Mouse (Mus musculus): ENCODE measurements around the gene Polr2j. TPM values are rescaled to one million over a fixed set of nuclear protein-coding genes. Genes with fewer than 3 reads are reported as not detected.

Gene Polr2j
- polyA plus RNA-seq, 1 experiment from 2014 or later = 233 TPM

DNA sequence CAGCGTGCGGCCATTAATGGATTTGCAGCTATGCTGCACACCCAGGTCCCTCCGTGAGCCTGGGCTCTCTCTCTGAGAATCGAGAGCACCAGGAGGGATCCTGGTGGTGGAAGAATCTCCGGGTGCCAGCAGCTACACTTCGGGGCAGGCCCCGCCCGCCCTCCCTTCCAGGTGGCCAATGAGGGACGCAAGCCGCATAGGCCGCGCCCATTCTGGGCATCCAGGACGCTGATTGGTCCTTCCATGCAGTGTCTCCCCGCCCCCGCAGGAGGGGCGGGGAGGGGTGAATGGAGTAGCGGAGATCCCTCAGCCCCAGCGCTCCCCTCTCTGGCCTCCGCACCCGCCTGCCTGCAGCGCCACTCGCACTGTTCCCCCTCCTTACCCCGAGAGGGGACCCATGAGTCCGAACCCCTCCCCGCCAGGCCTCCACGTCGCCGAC lies 32.7 kb upstream of the Polr2j start, which contains the start of gene Rasa4:
TSS of gene Rasa4 (plus strand) at position 248 of the 439 bp plus-strand sequence.
- peak within 1 kb of the TSS; percentile 57 for H3K9ac ChIP-seq (replicated peaks; ENCODE audit: low read length)
- no peaks in the 10 kb centered on the region for H3K9me3 ChIP-seq (ENCODE audit: control insufficient read depth, low read length)
- 0 out of 2 replicates have a peak within 1 kb of the TSS, but pooled peaks have one; percentile 20 for H3K27ac ChIP-seq (replicated peaks; ENCODE audit: low read depth, low read length)
- no peaks in the 10 kb centered on the region for H3K27me3 ChIP-seq (ENCODE audit: control insufficient read depth, insufficient read depth, low read length)
- ATAC-seq (ENCODE audit: low FRiP score, low TSS enrichment) (peak; percentile 93), DNase-seq (peak; percentile 98)
- H3K4me1 ChIP-seq (ENCODE audit: control insufficient read depth, insufficient read depth, low read length) = peaks cover 21% of the 10 kb centered on the region
- H3K4me2 ChIP-seq (ENCODE audit: low read length) = peak within 1 kb of the TSS; percentile 90
- H3K4me3 ChIP-seq (replicated peaks; ENCODE audit: low read depth, low read length) = peak within 1 kb of the TSS; percentile 62
- H3K36me3 ChIP-seq (ENCODE audit: control insufficient read depth, insufficient read depth, low read length) = no peaks in the 10 kb centered on the region
- WGBS = under 1% methylated on average over 27 of the region's 28 CpGs

- Histone ChIP-seq H3K4me3 (replicated peaks; ENCODE audit: low read depth, low read length) (peak overlapping the region; percentile 62), H3K36me3 (ENCODE audit: control insufficient read depth, insufficient read depth, low read length) (no peaks in the 10 kb centered on the region), H3K27ac (replicated peaks; ENCODE audit: low read depth, low read length) (0 out of 2 replicates have a peak overlapping the region, but pooled peaks have one; percentile 20), H3K4me1 (ENCODE audit: control insufficient read depth, insufficient read depth, low read length) (peaks cover 21% of the 10 kb centered on the region), H3K9me3 (ENCODE audit: control insufficient read depth, low read length) (no peaks in the 10 kb centered on the region), H3K4me2 (ENCODE audit: low read length) (peak overlapping the region; percentile 90), H3K27me3 (ENCODE audit: control insufficient read depth, insufficient read depth, low read length) (no peaks in the 10 kb centered on the region), H3K9ac (replicated peaks; ENCODE audit: low read length) (peak overlapping the region; percentile 57)
- under 1% methylated on average over 23 of the region's 23 CpGs for WGBS
- DNase-seq (no peak), ATAC-seq (ENCODE audit: low FRiP score, low TSS enrichment) (peak; percentile 36)
These were observed 32.1 kb upstream of the Polr2j start for GRCm38 (mm10) chr5:136084144-136084881.

DNA sequence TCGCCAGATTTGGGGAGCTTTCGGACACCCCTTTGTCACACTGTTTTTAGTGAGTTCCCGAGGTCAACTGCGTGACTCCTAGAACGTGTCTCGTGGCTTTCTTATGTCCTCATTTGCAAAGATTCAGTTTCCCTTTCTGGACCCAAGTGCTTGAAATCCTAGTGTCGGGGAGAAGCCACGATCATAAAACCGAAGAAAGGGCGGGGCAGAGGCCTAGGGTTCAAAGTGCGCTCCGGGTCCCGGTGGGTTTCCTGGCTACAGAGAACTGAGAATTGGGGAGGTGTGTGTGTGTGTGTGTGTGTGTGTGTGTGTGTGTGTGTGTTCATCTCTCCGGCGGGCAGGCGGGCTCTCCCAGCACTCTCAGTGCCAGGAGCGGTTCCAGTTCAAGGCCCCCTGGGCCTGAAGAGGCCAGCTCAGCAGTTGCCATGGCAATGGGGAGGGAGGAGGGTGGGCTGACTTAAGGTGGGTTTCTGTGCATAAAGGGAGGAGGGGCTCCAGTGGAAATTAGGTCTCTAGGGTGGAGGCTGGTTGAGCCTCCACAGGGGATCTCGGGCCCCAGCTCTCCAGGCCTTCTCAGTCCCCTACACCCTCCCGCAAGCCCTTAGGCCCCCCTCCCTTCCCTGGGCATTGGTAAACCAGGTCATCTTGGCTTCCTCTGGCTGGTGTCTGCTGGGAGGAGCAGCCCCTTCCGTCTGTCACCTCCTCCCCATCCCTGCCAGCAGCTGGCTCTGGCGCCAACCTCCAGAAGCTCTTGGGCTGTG lies 31.4 kb upstream of the Polr2j start:
- ATAC-seq (ENCODE audit: low FRiP score, low TSS enrichment) = peak; percentile 60; the same call in 1 of the 2 replicates
- H3K27ac ChIP-seq (replicated peaks; ENCODE audit: low read depth, low read length) = peak overlapping the region; percentile 70
- WGBS = 3% methylated on average over 21 of the region's 21 CpGs

DNA sequence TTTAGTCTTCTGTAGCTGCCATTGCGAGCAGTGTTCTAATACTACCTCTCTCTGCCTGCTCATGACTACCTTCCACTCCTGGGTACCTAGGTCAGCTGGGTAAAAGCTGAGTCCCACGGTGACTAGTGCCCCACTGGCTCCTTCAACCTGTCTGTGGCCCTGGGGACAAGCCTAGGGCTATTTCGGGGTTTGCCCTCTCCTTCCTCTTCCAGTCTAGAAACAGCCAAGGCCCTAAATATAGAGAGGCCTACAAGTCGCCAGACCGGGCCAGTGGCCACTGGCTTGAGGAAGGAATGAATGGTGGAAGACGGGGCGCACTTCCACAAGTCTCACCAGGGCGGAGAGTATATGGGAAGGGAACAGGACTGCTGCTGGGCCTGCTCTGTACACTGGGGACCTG lies 30.1 kb upstream of the Polr2j start:
- ATAC-seq (ENCODE audit: low FRiP score, low TSS enrichment) = no peak
- Histone ChIP-seq H3K27ac (replicated peaks; ENCODE audit: low read depth, low read length) (no peak overlapping the region), H3K9ac (replicated peaks; ENCODE audit: low read length) (no peak overlapping the region), H3K36me3 (ENCODE audit: control insufficient read depth, insufficient read depth, low read length) (no peaks in the 10 kb centered on the region), H3K4me1 (ENCODE audit: control insufficient read depth, insufficient read depth, low read length) (peaks cover 21% of the 10 kb centered on the region), H3K4me3 (replicated peaks; ENCODE audit: low read depth, low read length) (no peak overlapping the region), H3K27me3 (ENCODE audit: control insufficient read depth, insufficient read depth, low read length) (no peaks in the 10 kb centered on the region), H3K9me3 (ENCODE audit: control insufficient read depth, low read length) (no peaks in the 10 kb centered on the region), H3K4me2 (ENCODE audit: low read length) (no peak overlapping the region)
- WGBS = 89% methylated on average over 8 of the region's 8 CpGs
- no peak for DNase-seq

More for the DNA sequence above, 31.4 kb upstream of the Polr2j start:
- H3K27me3 ChIP-seq (ENCODE audit: control insufficient read depth, insufficient read depth, low read length) = no peaks in the 10 kb centered on the region
- peak overlapping the region; percentile 46 for H3K9ac ChIP-seq (replicated peaks; ENCODE audit: low read length)
- peak overlapping the region; percentile 62 for H3K4me3 ChIP-seq (replicated peaks; ENCODE audit: low read depth, low read length)
- peak overlapping the region; percentile 90 for H3K4me2 ChIP-seq (ENCODE audit: low read length)
- peak; percentile 85 for DNase-seq
- H3K9me3 ChIP-seq (ENCODE audit: control insufficient read depth, low read length) = no peaks in the 10 kb centered on the region
- peaks cover 21% of the 10 kb centered on the region for H3K4me1 ChIP-seq (ENCODE audit: control insufficient read depth, insufficient read depth, low read length)
- no peaks in the 10 kb centered on the region for H3K36me3 ChIP-seq (ENCODE audit: control insufficient read depth, insufficient read depth, low read length)

DNA sequence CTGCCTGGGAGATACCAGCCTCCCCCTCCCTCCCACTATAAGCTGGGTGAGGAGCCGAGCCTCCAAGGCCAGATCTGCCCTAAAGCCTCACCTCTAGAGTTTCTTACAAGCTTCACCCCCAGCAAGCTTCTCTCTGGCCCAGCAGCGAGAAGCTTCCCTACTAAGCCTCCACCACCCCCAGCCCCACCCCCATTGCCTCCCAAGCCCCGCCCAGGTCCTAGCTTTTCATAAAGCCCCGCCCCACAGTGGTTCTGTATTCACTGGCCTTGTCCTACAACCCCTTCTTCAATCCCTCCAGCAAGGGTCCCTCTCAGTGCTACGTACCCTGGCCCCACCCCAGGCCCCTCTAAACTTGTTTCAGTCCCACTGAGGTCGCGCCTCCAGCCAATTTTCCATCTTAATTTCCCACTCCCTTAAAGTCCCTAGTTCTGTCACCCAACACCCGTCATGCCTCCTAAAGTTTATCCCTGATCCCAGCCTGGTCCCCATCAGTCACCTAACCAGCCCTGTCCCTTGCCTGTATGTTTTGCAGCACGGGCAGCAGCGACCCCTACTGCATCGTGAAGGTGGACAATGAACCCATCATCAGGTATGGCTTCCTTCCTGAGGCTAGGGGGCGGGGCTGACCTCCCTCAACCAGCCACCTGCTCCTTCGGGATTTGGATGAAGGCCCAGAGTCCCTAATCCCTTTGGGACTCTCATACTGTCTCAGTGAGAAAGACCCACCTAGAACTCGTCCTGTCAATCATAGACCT lies 27.4 kb upstream of the Polr2j start:
- Histone ChIP-seq H3K9me3 (ENCODE audit: control insufficient read depth, low read length) (no peaks in the 10 kb centered on the region), H3K27me3 (ENCODE audit: control insufficient read depth, insufficient read depth, low read length) (no peaks in the 10 kb centered on the region), H3K27ac (replicated peaks; ENCODE audit: low read depth, low read length) (no peak overlapping the region), H3K36me3 (ENCODE audit: control insufficient read depth, insufficient read depth, low read length) (no peaks in the 10 kb centered on the region), H3K9ac (replicated peaks; ENCODE audit: low read length) (no peak overlapping the region), H3K4me2 (ENCODE audit: low read length) (no peak overlapping the region), H3K4me1 (ENCODE audit: control insufficient read depth, insufficient read depth, low read length) (peaks cover 21% of the 10 kb centered on the region), H3K4me3 (replicated peaks; ENCODE audit: low read depth, low read length) (no peak overlapping the region)
- ATAC-seq (ENCODE audit: low FRiP score, low TSS enrichment) (no peak), DNase-seq (no peak)
- WGBS = 17% methylated on average over 14 of the region's 14 CpGs

DNA sequence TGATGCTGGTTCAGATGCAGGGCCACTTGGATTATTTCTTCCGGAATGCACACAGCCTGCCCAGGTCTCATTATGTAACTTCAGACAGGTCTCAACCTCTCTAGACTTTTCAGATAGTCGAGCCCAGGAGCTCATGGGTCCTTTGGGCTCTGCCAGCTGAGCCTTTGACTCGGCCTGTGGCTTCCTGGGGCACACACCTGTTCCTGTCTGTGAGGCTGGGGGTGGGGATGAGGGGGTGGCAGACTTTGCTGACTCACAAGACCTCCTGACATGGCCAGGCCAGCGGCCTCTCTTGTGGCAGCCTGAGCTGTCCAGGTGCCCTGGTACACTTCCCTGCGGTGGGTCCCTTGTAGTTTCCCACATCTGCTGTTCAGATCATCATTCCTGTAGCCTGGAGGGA lies 24.5 kb upstream of the Polr2j start:
- ATAC-seq (ENCODE audit: low FRiP score, low TSS enrichment) (no peak), DNase-seq (no peak)
- Histone ChIP-seq H3K9me3 (ENCODE audit: control insufficient read depth, low read length) (no peaks in the 10 kb centered on the region), H3K9ac (replicated peaks; ENCODE audit: low read length) (no peak overlapping the region), H3K4me1 (ENCODE audit: control insufficient read depth, insufficient read depth, low read length) (no peaks in the 10 kb centered on the region), H3K4me2 (ENCODE audit: low read length) (no peak overlapping the region), H3K36me3 (ENCODE audit: control insufficient read depth, insufficient read depth, low read length) (no peaks in the 10 kb centered on the region), H3K27me3 (ENCODE audit: control insufficient read depth, insufficient read depth, low read length) (no peaks in the 10 kb centered on the region), H3K4me3 (replicated peaks; ENCODE audit: low read depth, low read length) (no peak overlapping the region), H3K27ac (replicated peaks; ENCODE audit: low read depth, low read length) (no peak overlapping the region)
- whole genome bisulfite sequencing = 71% methylated on average over 5 of the region's 5 CpGs

DNA sequence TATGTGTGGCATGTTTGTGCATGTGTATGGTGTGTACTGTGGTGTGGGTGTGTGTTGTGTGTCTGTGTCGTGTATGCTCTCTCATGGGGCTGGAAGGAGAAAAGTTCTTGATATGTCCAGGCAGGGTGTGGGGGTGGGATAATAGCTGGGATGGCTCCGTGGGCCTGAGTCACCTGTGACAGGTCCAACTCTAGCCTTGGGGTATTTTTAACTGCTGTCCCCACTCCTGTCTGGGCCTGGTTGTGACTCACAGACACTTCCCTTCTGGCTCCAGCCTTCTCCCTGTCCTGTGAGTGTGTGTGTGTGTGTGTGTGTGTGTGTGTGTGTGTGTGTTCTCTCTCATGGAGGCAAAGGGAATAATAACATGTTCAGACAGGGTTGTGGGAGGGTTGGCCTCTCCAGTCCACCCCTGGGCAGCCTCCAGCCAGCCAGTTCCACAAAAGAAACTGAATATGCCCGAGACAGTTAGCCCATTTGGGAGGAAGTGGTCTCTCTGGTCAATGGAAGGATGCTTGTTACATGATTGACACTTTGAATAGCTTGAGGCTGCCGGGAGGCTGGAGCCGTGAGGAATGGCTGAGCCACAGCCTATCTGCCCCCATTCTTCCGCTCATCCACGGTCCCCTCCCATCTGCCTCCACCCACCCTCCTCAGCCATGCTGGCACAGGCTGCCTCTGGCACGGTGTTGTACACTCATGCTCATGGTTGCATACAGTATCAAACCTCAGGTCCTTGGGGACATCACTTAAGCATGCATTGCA lies 22.0 kb upstream of the Polr2j start:
- no peak for ATAC-seq (ENCODE audit: low FRiP score, low TSS enrichment)
- peak; percentile 9 for DNase-seq
- 42% methylated on average over 8 of the region's 8 CpGs for WGBS

GRCm38 (mm10) chr5:136095089-136095488 lies 21.3 kb upstream of the Polr2j start:
- 66% methylated on average over 7 of the region's 7 CpGs for WGBS
- no peaks in the 10 kb centered on the region for H3K27me3 ChIP-seq (ENCODE audit: control insufficient read depth, insufficient read depth, low read length)
- no peak for DNase-seq
- ATAC-seq (ENCODE audit: low FRiP score, low TSS enrichment) = no peak
- no peak overlapping the region for H3K4me3 ChIP-seq (replicated peaks; ENCODE audit: low read depth, low read length)
- H3K27ac ChIP-seq (replicated peaks; ENCODE audit: low read depth, low read length) = no peak overlapping the region
- H3K9ac ChIP-seq (replicated peaks; ENCODE audit: low read length) = no peak overlapping the region
- H3K36me3 ChIP-seq (ENCODE audit: control insufficient read depth, insufficient read depth, low read length) = no peaks in the 10 kb centered on the region
- H3K4me1 ChIP-seq (ENCODE audit: control insufficient read depth, insufficient read depth, low read length) = no peaks in the 10 kb centered on the region
- H3K4me2 ChIP-seq (ENCODE audit: low read length) = no peak overlapping the region
- no peaks in the 10 kb centered on the region for H3K9me3 ChIP-seq (ENCODE audit: control insufficient read depth, low read length)

More for the DNA sequence above, 22.0 kb upstream of the Polr2j start:
- Histone ChIP-seq H3K4me2 (ENCODE audit: low read length) (no peak overlapping the region), H3K36me3 (ENCODE audit: control insufficient read depth, insufficient read depth, low read length) (no peaks in the 10 kb centered on the region), H3K9me3 (ENCODE audit: control insufficient read depth, low read length) (no peaks in the 10 kb centered on the region), H3K27ac (replicated peaks; ENCODE audit: low read depth, low read length) (no peak overlapping the region), H3K27me3 (ENCODE audit: control insufficient read depth, insufficient read depth, low read length) (no peaks in the 10 kb centered on the region), H3K9ac (replicated peaks; ENCODE audit: low read length) (no peak overlapping the region), H3K4me3 (replicated peaks; ENCODE audit: low read depth, low read length) (no peak overlapping the region), H3K4me1 (ENCODE audit: control insufficient read depth, insufficient read depth, low read length) (no peaks in the 10 kb centered on the region)
